Mouse (Mus musculus) heart, embryonic 11.5 days (tissue): ENCODE measurements around the gene Zmynd10. TPM values are rescaled to one million over a fixed set of nuclear protein-coding genes. Genes with fewer than 3 reads are reported as not detected.

Experiments used
- ATAC-seq: fragments of 200-750 bp; cut with Nextera tagmentation; replicated peaks from 2 replicates; pipeline ENCODE4 v1.8.0; 2017; ENCODE audit warnings: moderate library complexity; ENCODE audit not compliant: insufficient number of reproducible peaks, low FRiP score, low TSS enrichment
- H3K27ac ChIP-seq: fragments of 300-500 bp; sonication (generic); 2 replicates; pipeline ENCODE4 v1.5.1; 2014; ENCODE audit warnings: mild to moderate bottlenecking, low read depth, low read length
- H3K27me3 ChIP-seq: fragments of 300-500 bp; sonication (generic); 2 replicates; pipeline ENCODE4 v1.6.1; 2014; ENCODE audit warnings: mild to moderate bottlenecking, low read length, mixed read lengths; ENCODE audit not compliant: control insufficient read depth, insufficient read depth
- H3K36me3 ChIP-seq: fragments of 300-500 bp; sonication (generic); 2 replicates; pipeline ENCODE4 v1.6.1; 2014; ENCODE audit warnings: mild to moderate bottlenecking, low read length, moderate library complexity, mixed read lengths; ENCODE audit not compliant: control insufficient read depth, insufficient read depth
- H3K4me1 ChIP-seq: fragments of 300-500 bp; sonication (generic); 2 replicates; pipeline ENCODE4 v1.6.1; 2014; ENCODE audit warnings: low read length; ENCODE audit not compliant: control insufficient read depth, insufficient read depth
- H3K4me2 ChIP-seq: fragments of 300-500 bp; sonication (generic); 2 replicates; pipeline ENCODE4 v1.6.1; 2014; ENCODE audit warnings: mild to moderate bottlenecking, moderate library complexity
- H3K4me3 ChIP-seq: fragments of 300-500 bp; sonication (generic); 2 replicates; pipeline ENCODE4 v1.5.1; 2014; ENCODE audit warnings: low read depth, low read length
- H3K9ac ChIP-seq: fragments of 300-500 bp; sonication (generic); 2 replicates; pipeline ENCODE4 v1.6.1; 2014; ENCODE audit warnings: mild to moderate bottlenecking, low read depth, low read length, moderate library complexity
- H3K9me3 ChIP-seq: fragments of 300-500 bp; sonication (generic); replicated peaks from 2 replicates; pipeline ENCODE4 v1.6.1; 2016; ENCODE audit warnings: low read length; ENCODE audit not compliant: control insufficient read depth
- WGBS: fragments of 180-500 bp; shearing (Covaris S2); extraction: QIAGEN DNeasy Blood & Tissue Kit; methylation state at CpG from one replicate; pipeline ENCODE4 v1.1.7; 2014; ENCODE audit not compliant: insufficient replicate concordance; 5-methylcytosine and 5-hydroxymethylcytosine counted together
- polyA plus RNA-seq: library from polyadenylated mRNA; unstranded; fragments of >200 nt; fragmentation: Nextera tagmentation; extraction: Ambion mirVana; gene quantifications from 2 replicates; pipeline ENCODE4 v1.2.1, GENCODE M21; 2014

The Zmynd10 gene
- polyA plus RNA-seq, 1 experiment from 2014 or later: not detected

DNA sequence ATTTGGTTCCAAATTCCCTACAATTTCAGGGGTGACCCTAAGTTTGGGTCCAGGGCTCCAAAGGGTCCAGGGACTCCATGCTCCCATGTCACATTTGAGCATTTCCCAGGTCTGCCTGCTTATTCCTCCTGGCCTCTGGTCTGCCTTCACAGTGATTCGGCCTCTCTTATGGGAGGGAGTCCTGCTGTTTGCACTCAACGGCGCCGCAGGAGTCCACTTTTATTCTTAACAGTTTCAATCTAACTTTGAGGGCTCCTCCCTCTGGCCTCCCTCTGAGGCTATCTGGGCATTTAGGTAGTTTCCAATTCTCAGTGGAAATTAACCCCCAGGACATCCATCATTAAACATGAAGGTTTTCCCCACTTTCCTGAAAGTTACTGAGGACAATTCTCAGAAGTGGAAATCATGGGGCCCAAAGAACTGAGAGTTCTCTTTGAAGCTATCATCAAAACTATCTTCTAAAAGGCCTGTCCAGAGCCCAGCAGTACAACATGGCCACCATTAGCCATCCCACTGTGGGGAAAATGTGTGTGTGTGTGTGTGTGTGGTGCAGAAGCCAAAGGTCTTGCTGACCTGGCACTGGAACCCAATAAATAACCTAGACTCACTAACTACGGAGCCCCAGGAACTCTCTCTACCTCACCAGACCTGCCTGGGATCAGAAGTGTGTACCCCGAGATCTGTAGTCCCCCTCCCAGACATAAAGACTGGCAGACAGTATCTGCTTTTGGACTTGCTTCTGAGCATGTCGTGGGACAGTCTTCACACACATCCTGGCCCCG is 47.4 kb downstream of the Zmynd10 start:
- no peak overlapping the region for H3K27ac ChIP-seq

DNA sequence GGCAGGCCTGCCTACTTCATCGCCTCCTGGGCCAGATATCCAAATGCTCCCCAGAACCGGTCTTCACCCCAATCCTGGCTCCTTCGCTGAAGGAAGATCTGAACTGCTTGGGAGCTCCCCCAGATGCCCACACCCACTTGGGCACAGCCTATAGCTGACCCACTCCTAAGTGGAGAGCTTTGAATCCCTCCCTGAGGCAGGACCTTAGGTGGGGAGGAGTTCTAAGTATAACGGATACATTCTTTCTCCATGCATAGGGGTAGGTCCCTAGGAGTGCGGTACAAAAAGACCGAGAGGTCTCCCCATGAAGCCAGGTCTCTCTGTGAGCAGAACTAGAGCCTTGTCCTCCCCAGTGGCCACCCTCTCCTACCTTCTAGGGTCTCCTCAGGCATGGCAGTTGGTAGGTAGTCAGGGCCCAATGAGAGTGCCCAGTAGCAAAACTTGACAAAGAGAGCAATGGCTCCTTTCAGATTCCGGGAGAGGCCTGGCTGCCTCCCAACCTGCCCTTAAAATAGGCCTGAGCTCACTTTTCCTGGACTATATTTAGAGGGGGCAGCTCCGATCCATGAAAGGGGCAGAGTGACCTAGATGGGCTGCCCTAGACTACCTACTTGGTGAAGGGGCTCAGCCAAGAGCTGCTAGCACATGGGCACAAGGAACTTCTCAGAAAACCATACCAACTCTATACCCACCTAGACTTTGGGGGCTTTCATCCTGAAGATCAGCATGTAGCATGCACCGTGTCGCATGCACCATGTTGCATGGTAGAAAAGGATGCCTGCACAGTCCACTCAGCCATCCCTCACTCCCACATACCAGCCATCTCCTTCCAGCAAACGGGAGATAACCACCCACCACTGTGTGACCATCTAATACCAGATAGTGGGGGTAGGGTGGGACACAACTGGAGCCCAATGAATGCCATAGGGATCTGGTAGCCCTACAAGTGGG is 49.8 kb downstream of the Zmynd10 start:
- Histone ChIP-seq H3K4me1 (peaks cover 24% of the 10 kb centered on the region), H3K9ac (peak overlapping the region; percentile 65), H3K27ac (peak overlapping the region; percentile 91), H3K4me3 (peak overlapping the region; percentile 30), H3K9me3 (no peaks in the 10 kb centered on the region), H3K27me3 (peaks cover 25% of the 10 kb centered on the region), H3K36me3 (peaks cover 17% of the 10 kb centered on the region), H3K4me2 (peak overlapping the region; percentile 65)
- ATAC-seq: no peak
- WGBS: 68% methylated on average over 11 of the region's 11 CpGs

More for the DNA sequence above, 47.4 kb downstream of the Zmynd10 start:
- no peak overlapping the region for H3K4me2 ChIP-seq
- H3K4me3 ChIP-seq: no peak overlapping the region
- H3K36me3 ChIP-seq: peaks cover 33% of the 10 kb centered on the region
- WGBS: 80% methylated on average over 8 of the region's 8 CpGs
- no peak for ATAC-seq
- H3K27me3 ChIP-seq: peaks cover 11% of the 10 kb centered on the region
- peaks cover 33% of the 10 kb centered on the region for H3K4me1 ChIP-seq
- H3K9ac ChIP-seq: no peak overlapping the region
- no peaks in the 10 kb centered on the region for H3K9me3 ChIP-seq

DNA sequence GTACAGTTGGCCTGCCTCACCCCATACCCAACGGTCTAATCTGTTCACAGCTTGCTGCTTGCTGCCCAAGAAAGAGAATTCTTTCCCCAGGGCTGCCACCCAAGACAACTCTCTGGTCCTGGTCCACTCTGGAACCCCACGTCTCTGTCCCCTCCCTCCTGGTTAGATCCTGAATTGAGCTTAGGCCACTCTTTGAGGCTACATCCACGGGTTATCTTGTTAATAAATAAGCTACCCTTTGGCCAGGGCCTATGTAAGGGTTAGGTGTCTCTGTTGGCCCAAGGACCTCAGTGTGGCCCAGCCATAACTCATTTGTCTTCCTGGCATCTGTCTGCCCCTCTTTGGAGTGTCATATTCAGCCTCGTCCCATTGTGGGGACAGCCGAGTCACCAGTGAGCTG is 51.3 kb downstream of the Zmynd10 start:
- H3K9me3 ChIP-seq: no peaks in the 10 kb centered on the region
- peaks cover 23% of the 10 kb centered on the region for H3K4me1 ChIP-seq
- no peak overlapping the region for H3K4me3 ChIP-seq
- peaks cover 5% of the 10 kb centered on the region; the same call in 1 of the 2 replicates for H3K36me3 ChIP-seq
- ATAC-seq: no peak
- no peak overlapping the region for H3K4me2 ChIP-seq
- H3K27ac ChIP-seq: no peak overlapping the region
- 69% methylated on average over 5 of the region's 5 CpGs for WGBS
- peaks cover 25% of the 10 kb centered on the region for H3K27me3 ChIP-seq
- no peak overlapping the region for H3K9ac ChIP-seq

DNA sequence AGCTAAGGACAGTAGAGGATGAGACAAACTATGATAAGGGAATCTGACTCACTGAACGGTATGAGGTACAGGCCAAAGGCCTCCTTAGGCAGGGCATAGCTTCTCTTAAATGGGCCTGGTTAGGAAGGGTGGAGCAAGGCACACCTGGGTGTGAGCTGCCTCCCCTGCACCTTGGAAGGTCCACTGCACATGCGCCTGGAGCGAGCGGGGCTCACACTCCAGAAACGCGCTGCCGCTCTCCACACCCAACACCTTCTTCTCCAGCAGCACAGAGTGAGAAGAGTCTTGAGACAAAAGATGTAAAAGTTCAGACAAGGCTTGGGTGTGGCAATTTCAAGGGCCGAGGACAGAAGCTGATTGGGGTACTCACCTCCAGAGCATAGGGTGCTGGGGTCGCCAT is 52.3 kb downstream of the Zmynd10 start:
- ATAC-seq: no peak
- 73% methylated on average over 9 of the region's 9 CpGs for WGBS
- peaks cover 29% of the 10 kb centered on the region for H3K4me1 ChIP-seq
- H3K4me2 ChIP-seq: no peak overlapping the region
- no peak overlapping the region for H3K4me3 ChIP-seq
- H3K9me3 ChIP-seq: no peaks in the 10 kb centered on the region
- no peaks in the 10 kb centered on the region for H3K36me3 ChIP-seq
- H3K27me3 ChIP-seq: peaks cover 31% of the 10 kb centered on the region
- H3K9ac ChIP-seq: no peak overlapping the region
- H3K27ac ChIP-seq: no peak overlapping the region

DNA sequence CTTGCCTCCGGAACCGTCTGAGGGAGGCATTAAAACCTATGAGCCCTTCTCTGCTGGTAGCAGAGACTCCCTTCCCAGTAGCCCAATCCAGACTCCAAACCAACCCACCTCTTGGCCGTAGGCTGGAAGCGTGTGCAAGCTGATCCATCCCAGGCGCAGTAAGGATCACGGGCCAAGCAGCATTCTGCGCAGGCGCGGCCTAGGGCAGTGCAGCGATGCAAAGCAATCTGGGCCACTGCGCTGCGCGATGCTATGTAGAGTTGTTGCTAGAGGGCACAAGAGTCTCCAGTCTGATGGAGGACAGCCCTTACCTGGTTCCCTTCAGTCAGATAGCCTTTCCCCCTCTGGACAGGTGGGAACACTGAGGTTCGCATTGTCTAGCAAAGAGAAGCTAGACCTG is 52.7 kb downstream of the Zmynd10 start:
- H3K27ac ChIP-seq: no peak overlapping the region
- no peaks in the 10 kb centered on the region for H3K36me3 ChIP-seq
- H3K4me3 ChIP-seq: no peak overlapping the region
- no peak for ATAC-seq
- H3K27me3 ChIP-seq: peaks cover 32% of the 10 kb centered on the region
- H3K4me2 ChIP-seq: no peak overlapping the region
- 59% methylated on average over 14 of the region's 14 CpGs for WGBS
- no peaks in the 10 kb centered on the region for H3K9me3 ChIP-seq
- no peak overlapping the region for H3K9ac ChIP-seq
- H3K4me1 ChIP-seq: peaks cover 33% of the 10 kb centered on the region

DNA sequence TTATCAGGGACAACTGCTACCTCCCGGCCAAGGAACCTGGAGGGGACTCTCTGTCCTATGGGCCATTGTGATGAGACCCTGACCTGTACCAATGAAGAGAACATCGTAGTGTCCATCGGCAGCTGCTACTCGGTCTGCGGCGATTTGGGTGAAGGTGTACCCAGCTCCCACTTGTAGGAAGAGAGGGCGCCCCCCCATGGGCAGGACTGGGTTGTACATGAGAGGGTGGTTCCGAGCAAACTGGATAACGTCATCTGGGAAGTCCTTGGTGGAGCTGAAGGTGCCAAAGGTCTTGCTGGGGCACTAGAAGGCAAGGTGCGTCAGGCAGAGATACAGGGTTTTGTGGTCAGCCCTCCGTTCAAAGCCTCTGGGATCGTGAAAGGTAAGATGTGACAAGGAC is 53.6 kb downstream of the Zmynd10 start:
- H3K4me2 ChIP-seq: no peak overlapping the region
- no peak overlapping the region for H3K4me3 ChIP-seq
- WGBS: 73% methylated on average over 12 of the region's 12 CpGs
- no peaks in the 10 kb centered on the region for H3K36me3 ChIP-seq
- no peaks in the 10 kb centered on the region for H3K9me3 ChIP-seq
- H3K27ac ChIP-seq: no peak overlapping the region
- H3K9ac ChIP-seq: no peak overlapping the region
- peaks cover 39% of the 10 kb centered on the region for H3K4me1 ChIP-seq
- ATAC-seq: no peak
- H3K27me3 ChIP-seq: peaks cover 36% of the 10 kb centered on the region

Other genes with a start within 250 kb of the Zmynd10 start
- 10.6 and 12.1 TPM in 2 replicates for gene Hemk1, start 208.9 kb upstream of the Zmynd10 start, polyA plus RNA-seq
- gene 6430571L13Rik, start 206.7 kb upstream of the Zmynd10 start, polyA plus RNA-seq: 0.66 and 0.92 TPM in 2 replicates
- 5.9 and 7.1 TPM in 2 replicates for gene Cacna2d2, start 147.7 kb upstream of the Zmynd10 start, polyA plus RNA-seq
- gene Tmem115, start 13.4 kb upstream of the Zmynd10 start, polyA plus RNA-seq: 37.0 and 40.6 TPM in 2 replicates
- gene Cyb561d2, start 5.1 kb upstream of the Zmynd10 start, polyA plus RNA-seq: 16.6 and 21.9 TPM in 2 replicates
- 26.8 TPM in 2 replicates for gene Nprl2, start 5.1 kb upstream of the Zmynd10 start, polyA plus RNA-seq
- gene Rassf1, start 4.3 kb downstream of the Zmynd10 start, polyA plus RNA-seq: 38.9 and 45.7 TPM in 2 replicates
- 60.4 and 63.3 TPM in 2 replicates for gene Tusc2, start 16.0 kb downstream of the Zmynd10 start, polyA plus RNA-seq
- gene Hyal2, start 20.6 kb downstream of the Zmynd10 start, polyA plus RNA-seq: 105 and 117 TPM in 2 replicates
- gene Hyal1, start 29.6 kb downstream of the Zmynd10 start, polyA plus RNA-seq: 3.4 and 3.5 TPM in 2 replicates
- 12.2 and 15.2 TPM in 2 replicates for gene Naa80, start 31.6 kb downstream of the Zmynd10 start, polyA plus RNA-seq
- gene Hyal3, start 33.5 kb downstream of the Zmynd10 start, polyA plus RNA-seq: 0.14 and 0.33 TPM in 2 replicates
- 57.5 and 59.1 TPM in 2 replicates for gene Ifrd2, start 40.3 kb downstream of the Zmynd10 start, polyA plus RNA-seq
- 5.1 and 5.3 TPM in 2 replicates for gene Sema3b, start 61.9 kb downstream of the Zmynd10 start, polyA plus RNA-seq
- 308 and 316 TPM in 2 replicates for gene Gnai2, start 88.1 kb downstream of the Zmynd10 start, polyA plus RNA-seq
- 2.8 and 3.3 TPM in 2 replicates for gene Slc38a3, start 122.2 kb downstream of the Zmynd10 start, polyA plus RNA-seq
- gene Gnat1, start 132.4 kb downstream of the Zmynd10 start, polyA plus RNA-seq: 0.42 and 1.2 TPM in 2 replicates
- 4.6 and 5.8 TPM in 2 replicates for gene Sema3f, start 163.2 kb downstream of the Zmynd10 start, polyA plus RNA-seq
- gene Rbm5, start 223.7 kb downstream of the Zmynd10 start, polyA plus RNA-seq: 113 and 135 TPM in 2 replicates